Mouse (Mus musculus) spleen, adult 2 months (tissue): ENCODE data around the gene Itsn1. TPM values are rescaled to one million over a fixed set of nuclear protein-coding genes. Genes with fewer than 3 reads are reported as not detected.

Source experiments
- DNase-seq, 2 experiments: peaks; one replicate each; pipeline versions ENCODE4 v3.0.0 to v3.0.0-alpha.2; 2012 to 2021; ENCODE audit warnings: low spot score in 2 of 2, low read depth in 1 of 2
- H3K27ac ChIP-seq: fragments of 200-500 bp; 2 replicates; pipeline ENCODE4 v1.5.1; 2012; ENCODE audit warnings: low read length, inconsistent platforms; ENCODE audit not compliant: insufficient read depth
- H3K27me3 ChIP-seq: fragments of 200-500 bp; 2 replicates; pipeline ENCODE4 v1.6.1; 2012; ENCODE audit warnings: mild to moderate bottlenecking, moderate library complexity, low read length, inconsistent platforms; ENCODE audit not compliant: control insufficient read depth, insufficient read depth
- H3K36me3 ChIP-seq: fragments of 200-500 bp; 2 replicates; pipeline ENCODE4 v1.6.1; 2012; ENCODE audit warnings: mild to moderate bottlenecking, low read length, inconsistent platforms; ENCODE audit not compliant: control insufficient read depth, insufficient read depth
- H3K4me1 ChIP-seq: fragments of 200-500 bp; 2 replicates; pipeline ENCODE4 v1.6.1; 2011; ENCODE audit warnings: inconsistent platforms; ENCODE audit not compliant: control insufficient read depth, insufficient read depth, insufficient read length
- H3K4me3 ChIP-seq: fragments of 200-500 bp; 2 replicates; pipeline ENCODE4 v1.5.1; 2011; ENCODE audit warnings: mild to moderate bottlenecking, inconsistent platforms; ENCODE audit not compliant: insufficient read depth, insufficient read length; ENCODE audit errors: extremely low read depth
- CTCF ChIP-seq: fragments of 200-500 bp; IDR thresholded peaks from 2 replicates; pipeline ENCODE4 v1.5.1; 2011; ENCODE audit warnings: mild to moderate bottlenecking, inconsistent platforms; ENCODE audit not compliant: insufficient read depth, insufficient read length, insufficient replicate concordance; ENCODE audit errors: extremely low read depth
- POLR2A ChIP-seq: fragments of 200-500 bp; IDR thresholded peaks from 2 replicates; pipeline ENCODE4 v1.6.1; 2011; ENCODE audit warnings: low read depth, low read length, inconsistent platforms
- WGBS: fragments of 180-500 bp; shearing (Covaris S2); methylation state at CpG from one replicate; pipeline ENCODE4 v1.1.7; 2018; 5-methylcytosine and 5-hydroxymethylcytosine counted together
- polyA plus RNA-seq: library from polyadenylated mRNA; depleted of rRNA; stranded (reverse); fragments of >200 nt; gene quantifications from 2 replicates; pipeline ENCODE4 v1.2.3, GENCODE M21; 2012

The Itsn1 gene
- polyA plus RNA-seq, 1 experiment = 36.0 TPM

DNA sequence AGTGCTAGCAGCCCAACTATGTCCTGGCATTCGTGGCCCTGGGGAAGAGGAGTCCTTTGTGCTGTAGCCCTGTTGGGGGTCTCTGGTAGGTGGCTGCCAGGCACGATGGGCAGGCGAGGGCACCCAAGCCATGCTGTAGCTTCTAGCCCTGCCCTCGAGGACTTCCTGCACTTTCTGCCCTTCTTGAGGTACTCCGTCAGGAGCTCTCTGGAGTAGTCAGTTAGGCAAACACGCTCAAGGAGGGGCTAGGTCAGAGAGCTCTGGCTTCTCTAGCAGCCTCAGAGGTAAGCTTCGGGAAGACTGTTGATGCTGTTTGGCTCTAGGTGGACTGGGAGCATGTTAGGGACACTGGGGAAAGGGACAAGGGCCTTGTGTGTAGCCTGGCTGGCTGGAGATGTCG lies 195.3 kb downstream of the Itsn1 start:
- Histone ChIP-seq H3K27me3 (no peaks in the 10 kb centered on the region), H3K4me1 (no peaks in the 10 kb centered on the region), H3K4me3 (no peak overlapping the region), H3K36me3 (peaks cover 45% of the 10 kb centered on the region), H3K27ac (no peak overlapping the region)
- WGBS = 94% methylated on average over 8 of the region's 8 CpGs
- no peak for DNase-seq
- TF ChIP-seq POLR2A (no peak), CTCF (no peak)

GRCm38 (mm10) chr16:91927911-91928630 lies 199.0 kb downstream of the Itsn1 start:
- DNase-seq = no peak
- WGBS = 96% methylated on average over 16 of the region's 16 CpGs

DNA sequence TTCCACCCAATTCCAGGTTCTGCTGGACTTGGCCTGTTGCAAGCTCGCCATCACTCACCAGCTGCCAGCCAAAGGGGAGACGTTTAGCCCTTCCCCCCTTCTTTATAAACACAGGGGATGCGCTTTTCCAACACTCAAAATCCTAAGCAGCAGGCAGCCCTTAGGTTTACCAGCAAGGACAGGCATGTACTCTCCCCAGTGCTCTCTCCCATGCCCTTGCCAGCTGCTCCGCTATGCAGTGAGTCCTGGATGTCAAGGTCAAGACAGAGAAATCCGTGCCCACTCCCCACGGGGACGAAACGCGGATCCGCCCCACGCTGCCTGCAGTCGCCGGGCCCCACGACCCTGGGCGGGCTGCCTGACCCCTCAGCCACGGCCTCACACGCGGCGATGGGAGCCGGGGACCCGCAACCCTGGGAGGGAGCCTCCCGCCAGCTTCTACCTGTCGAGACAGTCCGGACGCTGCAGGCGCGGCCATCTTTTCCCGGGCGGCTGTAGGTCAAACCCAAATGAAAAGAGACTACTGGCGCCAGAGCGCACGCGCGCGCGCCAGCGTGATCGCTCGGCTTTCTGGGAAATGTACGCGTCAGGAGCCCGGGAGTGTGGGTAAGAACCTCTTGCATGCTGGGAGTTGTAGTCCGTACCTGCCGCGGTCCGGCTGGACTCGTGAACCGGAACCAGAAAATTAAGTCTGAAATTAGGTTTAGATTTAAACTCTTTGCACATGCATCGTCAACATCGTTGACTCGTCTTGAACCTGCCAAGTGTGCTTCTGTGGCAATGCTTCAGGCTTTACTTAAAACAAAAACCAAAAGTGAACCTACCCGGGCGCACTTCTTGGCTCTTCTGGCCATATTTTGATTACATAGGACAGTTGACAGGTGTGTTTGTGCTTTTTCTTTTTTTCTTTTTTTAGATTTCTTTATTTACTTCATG lies 202.3 kb downstream of the Itsn1 start:
- DNase-seq = peak; percentile 88 to 92
- no peaks in the 10 kb centered on the region for H3K27me3 ChIP-seq
- peak overlapping the region; percentile 91 for H3K4me3 ChIP-seq
- peaks cover 23% of the 10 kb centered on the region for H3K36me3 ChIP-seq
- no peak for TF ChIP-seq CTCF
- peak; percentile 39; the same call in 1 of the 2 replicates for TF ChIP-seq POLR2A
- peak overlapping the region; percentile 75 for H3K27ac ChIP-seq
- WGBS = under 1% methylated on average over 53 of the region's 53 CpGs
- no peaks in the 10 kb centered on the region for H3K4me1 ChIP-seq

More at GRCm38 (mm10) chr16:91927911-91928630, 199.0 kb downstream of the Itsn1 start:
- Histone ChIP-seq H3K4me1 (no peaks in the 10 kb centered on the region), H3K36me3 (peaks cover 45% of the 10 kb centered on the region), H3K27me3 (no peaks in the 10 kb centered on the region), H3K4me3 (no peak overlapping the region), H3K27ac (no peak overlapping the region)
- TF ChIP-seq POLR2A (no peak), CTCF (no peak)

- DNase-seq = no peak
- Histone ChIP-seq H3K4me1 (no peaks in the 10 kb centered on the region), H3K27me3 (no peaks in the 10 kb centered on the region), H3K27ac (no peak overlapping the region), H3K36me3 (peaks cover 16% of the 10 kb centered on the region), H3K4me3 (no peak overlapping the region)
- 40% methylated on average over 8 of the region's 8 CpGs for WGBS
- no peak for TF ChIP-seq CTCF
- no peak for TF ChIP-seq POLR2A
These were observed 203.1 kb downstream of the Itsn1 start for GRCm38 (mm10) chr16:91932082-91932690.

DNA sequence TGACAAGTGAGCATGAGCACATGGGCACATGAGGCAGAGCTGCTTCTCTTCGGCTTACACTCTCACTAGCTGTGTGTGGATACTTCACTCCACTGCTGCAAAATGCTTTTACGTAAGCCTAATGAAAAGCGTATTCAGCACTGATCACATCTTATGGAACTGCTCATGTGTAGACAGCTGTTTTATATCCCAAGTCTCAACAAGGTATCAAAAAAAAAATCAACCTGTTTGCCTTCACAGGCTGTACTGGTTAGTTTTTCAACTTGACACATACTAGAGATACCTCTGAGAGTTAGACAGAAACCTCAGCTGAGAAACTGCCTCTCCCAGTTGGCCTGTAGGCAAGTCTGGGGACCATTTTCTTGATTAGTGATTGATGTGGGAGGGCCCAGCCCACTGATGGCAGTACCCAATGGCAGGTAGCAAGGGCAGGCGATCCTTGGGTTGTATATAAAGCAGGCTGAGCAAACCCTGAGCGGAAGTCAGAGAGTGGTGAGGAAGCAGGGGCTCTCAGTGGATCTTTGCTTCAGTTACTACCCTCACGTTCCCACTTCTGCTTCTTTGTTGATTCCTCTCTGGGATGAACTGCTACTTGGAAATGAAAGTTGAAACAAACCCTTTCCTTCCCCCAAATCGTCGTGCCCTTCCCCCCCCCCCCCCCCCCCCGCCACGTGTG lies 203.9 kb downstream of the Itsn1 start:
- WGBS = 28% methylated on average over 10 of the region's 10 CpGs
- Histone ChIP-seq H3K4me1 (no peaks in the 10 kb centered on the region), H3K4me3 (no peak overlapping the region)

GRCm38 (mm10) chr16:91935108-91935507 lies 206.0 kb downstream of the Itsn1 start:
- H3K27me3 ChIP-seq = no peaks in the 10 kb centered on the region
- DNase-seq = peak in 1 of 2 experiments; percentile 51
- H3K4me3 ChIP-seq = no peak overlapping the region
- H3K4me1 ChIP-seq = no peaks in the 10 kb centered on the region
- no peaks in the 10 kb centered on the region for H3K36me3 ChIP-seq
- H3K27ac ChIP-seq = no peak overlapping the region
- 70% methylated on average over 8 of the region's 8 CpGs for WGBS
- TF ChIP-seq POLR2A (no peak), CTCF (peak; percentile 17; the same call in 1 of the 2 replicates)

More for the DNA sequence above, 203.9 kb downstream of the Itsn1 start:
- H3K36me3 ChIP-seq = peaks cover 8% of the 10 kb centered on the region
- H3K27ac ChIP-seq = peak overlapping the region; percentile 67
- TF ChIP-seq CTCF (no peak), POLR2A (no peak)
- DNase-seq = peak; percentile 38 to 41
- H3K27me3 ChIP-seq = no peaks in the 10 kb centered on the region
